Mouse (Mus musculus) lung, embryonic 16.5 days (tissue): ENCODE data around the gene Fto. TPM values are rescaled to one million over a fixed set of nuclear protein-coding genes. Genes with fewer than 3 reads are reported as not detected.

ENCODE experiments used
- ATAC-seq: fragments of 200-750 bp; cut with Nextera tagmentation; 2 replicates; pipeline ENCODE4 v1.8.0; 2017; ENCODE audit warnings: low read depth, mild to moderate bottlenecking, moderate library complexity
- H3K27ac ChIP-seq: fragments of 300-500 bp; sonication (generic); 2 replicates; pipeline ENCODE4 v1.5.1; 2014; ENCODE audit warnings: mild to moderate bottlenecking, control low read depth, low read length
- H3K27me3 ChIP-seq: fragments of 300-500 bp; sonication (generic); 2 replicates; pipeline ENCODE4 v1.6.1; 2014; ENCODE audit warnings: low read depth, low read length, mixed read lengths; ENCODE audit not compliant: control insufficient read depth, insufficient read depth
- H3K36me3 ChIP-seq: fragments of 300-500 bp; sonication (generic); 2 replicates; pipeline ENCODE4 v1.6.1; 2014; ENCODE audit warnings: low read length; ENCODE audit not compliant: control insufficient read depth, insufficient read depth
- H3K4me1 ChIP-seq: fragments of 300-500 bp; sonication (generic); replicated peaks from 2 replicates; pipeline ENCODE4 v1.6.1; 2014; ENCODE audit warnings: low read length, mixed read lengths; ENCODE audit not compliant: control insufficient read depth, insufficient read depth
- H3K4me2 ChIP-seq: fragments of 300-500 bp; sonication (generic); 2 replicates; pipeline ENCODE4 v1.6.1; 2014; ENCODE audit warnings: low read depth, low read length, control low read depth
- H3K4me3 ChIP-seq: fragments of 300-500 bp; sonication (generic); 2 replicates; pipeline ENCODE4 v1.5.1; 2014; ENCODE audit warnings: mild to moderate bottlenecking, low read length, control low read depth
- H3K9ac ChIP-seq: fragments of 300-500 bp; sonication (generic); 2 replicates; pipeline ENCODE4 v1.6.1; 2014; ENCODE audit warnings: low read length, control low read depth
- H3K9me3 ChIP-seq: fragments of 300-500 bp; sonication (generic); 2 replicates; pipeline ENCODE4 v1.6.1; 2016; ENCODE audit warnings: low read length; ENCODE audit not compliant: control insufficient read depth
- WGBS: fragments of 180-500 bp; shearing (Covaris S2); extraction: QIAGEN DNeasy Blood & Tissue Kit; methylation state at CpG from one replicate; pipeline ENCODE4 v1.1.7; 2014; 5-methylcytosine and 5-hydroxymethylcytosine counted together
- polyA plus RNA-seq: library from polyadenylated mRNA; unstranded; fragments of >200 nt; fragmentation: Nextera tagmentation; extraction: Ambion mirVana; gene quantifications from 2 replicates; pipeline ENCODE4 v1.2.1, GENCODE M21; 2015

Gene Fto
- polyA plus RNA-seq, 1 experiment from 2014 or later: 97.2 TPM

GRCm38 (mm10) chr8:91584620-91585415, 271.5 kb downstream of the Fto start:
- peak; percentile 66 for ATAC-seq
- Histone ChIP-seq H3K9ac (no peak overlapping the region), H3K27me3 (no peaks in the 10 kb centered on the region), H3K9me3 (no peaks in the 10 kb centered on the region), H3K4me1 (peaks cover 4% of the 10 kb centered on the region; the same call in 1 of the 2 replicates), H3K4me3 (no peak overlapping the region), H3K4me2 (no peak overlapping the region), H3K27ac (no peak overlapping the region), H3K36me3 (no peaks in the 10 kb centered on the region)
- 60% methylated on average over 11 of the region's 11 CpGs for WGBS

- peak overlapping the region; percentile 21; the same call in 1 of the 2 replicates for H3K4me2 ChIP-seq
- H3K9ac ChIP-seq: no peak overlapping the region
- 41% methylated on average over 10 of the region's 10 CpGs for WGBS
These were observed 279.2 kb downstream of the Fto start for GRCm38 (mm10) chr8:91592436-91593105.

GRCm38 (mm10) chr8:91593202-91593781, 280.0 kb downstream of the Fto start:
- H3K36me3 ChIP-seq: no peaks in the 10 kb centered on the region
- peak overlapping the region; percentile 21; the same call in 1 of the 2 replicates for H3K4me2 ChIP-seq
- no peak overlapping the region for H3K4me3 ChIP-seq
- H3K4me1 ChIP-seq: peaks cover 24% of the 10 kb centered on the region
- no peaks in the 10 kb centered on the region for H3K27me3 ChIP-seq
- 25% methylated on average over 12 of the region's 12 CpGs for WGBS
- no peak overlapping the region for H3K9ac ChIP-seq
- 0 out of 2 replicates have a peak, but pooled peaks have one; percentile 11 for ATAC-seq
- no peaks in the 10 kb centered on the region for H3K9me3 ChIP-seq
- H3K27ac ChIP-seq: no peak overlapping the region

More at GRCm38 (mm10) chr8:91592436-91593105, 279.2 kb downstream of the Fto start:
- H3K9me3 ChIP-seq: no peaks in the 10 kb centered on the region
- H3K36me3 ChIP-seq: no peaks in the 10 kb centered on the region
- H3K27me3 ChIP-seq: no peaks in the 10 kb centered on the region
- H3K4me1 ChIP-seq: peaks cover 24% of the 10 kb centered on the region
- ATAC-seq: no peak
- H3K4me3 ChIP-seq: no peak overlapping the region
- H3K27ac ChIP-seq: no peak overlapping the region

DNA sequence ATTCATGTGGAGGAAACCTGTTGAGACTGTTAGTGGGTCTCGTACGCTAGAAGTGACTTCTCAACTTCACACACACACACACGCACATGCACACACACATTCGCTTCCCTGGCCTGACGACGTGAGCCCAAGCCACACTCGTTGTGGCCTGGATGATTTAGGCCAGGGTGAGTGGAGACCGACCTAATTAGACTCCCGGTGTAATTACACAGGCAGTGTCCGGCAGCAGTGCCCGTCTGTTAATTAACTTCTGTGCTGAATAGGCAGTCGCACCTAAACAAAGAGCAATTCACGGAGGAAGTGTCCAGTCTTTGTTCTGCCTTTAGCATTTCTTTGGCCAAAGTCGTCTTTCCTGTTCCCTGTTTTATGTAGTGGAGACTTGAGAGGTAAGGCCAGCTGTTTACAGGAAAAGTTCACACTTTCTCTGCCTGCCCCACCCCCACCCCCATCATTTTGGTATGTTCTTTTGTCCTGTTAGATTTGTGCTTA, 286.1 kb downstream of the Fto start:
- Histone ChIP-seq H3K27me3 (no peaks in the 10 kb centered on the region), H3K9ac (no peak overlapping the region), H3K4me3 (no peak overlapping the region), H3K4me1 (peaks cover 2% of the 10 kb centered on the region; the same call in 1 of the 2 replicates), H3K4me2 (no peak overlapping the region), H3K9me3 (no peaks in the 10 kb centered on the region), H3K27ac (no peak overlapping the region), H3K36me3 (no peaks in the 10 kb centered on the region)
- no peak for ATAC-seq
- WGBS: 62% methylated on average over 14 of the region's 14 CpGs

DNA sequence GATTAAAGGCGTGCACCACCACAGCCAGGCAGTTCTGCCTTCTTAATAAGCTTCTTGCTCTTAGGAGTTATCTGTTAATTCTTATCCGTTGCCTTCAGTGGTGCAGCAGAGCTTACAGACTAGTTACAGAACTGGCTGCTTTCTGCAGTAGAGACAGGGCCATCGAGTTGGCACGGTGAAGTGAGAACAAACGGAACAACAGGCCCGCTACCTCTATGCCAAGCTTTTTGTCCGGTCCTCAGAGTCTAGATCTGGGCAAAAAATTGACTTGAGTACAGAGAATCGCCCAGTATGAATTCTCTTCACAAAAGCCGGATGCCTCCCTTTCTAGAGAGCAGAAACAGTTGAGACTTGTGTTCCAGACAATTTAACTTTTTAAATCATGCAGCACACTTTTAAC, 290.4 kb downstream of the Fto start:
- ATAC-seq: no peak
- Histone ChIP-seq H3K4me2 (no peak overlapping the region), H3K9me3 (no peaks in the 10 kb centered on the region), H3K4me3 (no peak overlapping the region), H3K27me3 (no peaks in the 10 kb centered on the region), H3K4me1 (peaks cover 6% of the 10 kb centered on the region), H3K36me3 (no peaks in the 10 kb centered on the region), H3K9ac (no peak overlapping the region), H3K27ac (no peak overlapping the region)
- 89% methylated on average over 9 of the region's 9 CpGs for WGBS

- H3K36me3 ChIP-seq: no peaks in the 10 kb centered on the region
- H3K4me3 ChIP-seq: no peak overlapping the region
- H3K4me2 ChIP-seq: no peak overlapping the region
- peaks cover 4% of the 10 kb centered on the region; the same call in 1 of the 2 replicates for H3K4me1 ChIP-seq
- no peaks in the 10 kb centered on the region for H3K9me3 ChIP-seq
- no peak for ATAC-seq
- H3K9ac ChIP-seq: no peak overlapping the region
- H3K27me3 ChIP-seq: no peaks in the 10 kb centered on the region
- WGBS: 76% methylated on average over 8 of the region's 8 CpGs
- no peak overlapping the region for H3K27ac ChIP-seq
These were observed 292.6 kb downstream of the Fto start for GRCm38 (mm10) chr8:91605901-91606300.

GRCm38 (mm10) chr8:91607091-91607490, 293.8 kb downstream of the Fto start:
- ATAC-seq: no peak
- no peak overlapping the region for H3K4me2 ChIP-seq
- H3K4me1 ChIP-seq: peaks cover 4% of the 10 kb centered on the region; the same call in 1 of the 2 replicates
- no peaks in the 10 kb centered on the region for H3K9me3 ChIP-seq
- H3K9ac ChIP-seq: no peak overlapping the region
- no peak overlapping the region for H3K4me3 ChIP-seq
- no peaks in the 10 kb centered on the region for H3K27me3 ChIP-seq
- no peaks in the 10 kb centered on the region for H3K36me3 ChIP-seq
- 73% methylated on average over 5 of the region's 5 CpGs for WGBS
- H3K27ac ChIP-seq: no peak overlapping the region

GRCm38 (mm10) chr8:91611191-91611590, 297.9 kb downstream of the Fto start:
- no peak for ATAC-seq

More at GRCm38 (mm10) chr8:91611191-91611590, 297.9 kb downstream of the Fto start:
- no peak overlapping the region for H3K4me3 ChIP-seq
- H3K27ac ChIP-seq: no peak overlapping the region
- H3K4me2 ChIP-seq: no peak overlapping the region
- no peak overlapping the region for H3K9ac ChIP-seq
- H3K4me1 ChIP-seq: peaks cover 11% of the 10 kb centered on the region
- H3K27me3 ChIP-seq: no peaks in the 10 kb centered on the region
- 55% methylated on average over 7 of the region's 7 CpGs for WGBS
- no peaks in the 10 kb centered on the region for H3K9me3 ChIP-seq
- H3K36me3 ChIP-seq: no peaks in the 10 kb centered on the region
